8 mouse cellular contexts compared by ENCODE assay signal in the genomic region with DNA sequence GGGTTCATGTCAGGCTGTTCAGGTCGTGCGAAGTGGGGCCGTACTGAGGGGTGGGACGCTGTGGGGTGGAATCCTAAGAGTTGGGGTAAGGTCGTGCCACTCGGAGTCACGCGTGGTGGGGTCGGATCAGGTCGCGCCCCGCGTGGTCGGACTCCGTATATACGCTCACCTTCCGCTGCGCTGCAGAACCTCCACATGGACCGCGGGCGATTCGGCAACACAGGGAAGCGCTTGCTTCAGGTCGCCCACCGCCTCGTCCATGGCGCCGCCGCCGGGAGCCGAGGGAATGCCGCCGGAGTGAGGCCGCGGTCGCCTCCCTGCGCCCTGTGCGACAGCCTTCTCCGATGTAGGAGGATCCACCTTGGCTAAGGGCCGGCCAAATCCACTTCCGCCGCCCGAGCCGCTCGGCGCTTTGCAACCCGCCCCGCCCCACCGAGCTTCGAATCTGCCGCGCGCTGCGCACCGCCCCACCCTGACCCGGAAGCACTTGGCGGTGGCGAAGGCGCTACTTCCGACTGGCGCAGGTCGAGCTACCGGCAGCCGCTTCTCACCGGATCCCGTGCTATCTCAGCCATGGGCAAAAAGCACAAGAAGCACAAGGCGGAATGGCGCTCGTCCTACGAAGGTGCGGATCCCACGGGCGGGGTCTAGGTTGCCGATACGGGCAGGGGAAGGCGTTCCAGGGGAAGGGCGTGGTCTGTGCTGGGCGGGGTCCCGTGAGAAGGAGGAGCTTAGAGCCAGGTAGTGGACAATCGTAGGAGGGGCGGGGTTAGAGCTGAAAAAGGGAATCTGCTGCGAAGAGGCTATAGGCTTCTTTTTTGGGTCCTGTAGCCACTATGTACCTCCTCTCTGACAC. TPM values are rescaled to one million over a fixed set of nuclear protein-coding genes. Genes with fewer than 3 reads are reported as not detected.
DNase-seq lines count a peak whose midpoint lies in the region; ATAC-seq lines count a peak whose summit lies in the region.

A gene (minus strand): TSS at position 464 of the 856 bp plus-strand sequence.
A gene (plus strand): TSS at position 491 of the 856 bp plus-strand sequence.

- peaks cover 44% of the 10 kb centered on the region for H3K36me3 ChIP-seq in hindbrain, embryonic 14.5 days (replicated peaks; ENCODE audit: control insufficient read depth, insufficient read depth)

- H3K27ac ChIP-seq in hindbrain, embryonic 14.5 days = peak within 1 kb of the TSS; percentile 76

- WGBS in hindbrain, embryonic 14.5 days = under 1% methylated on average over 82 of the region's 82 CpGs

- H3K27me3 ChIP-seq in hindbrain, embryonic 14.5 days (ENCODE audit: control insufficient read depth, insufficient read depth, low read length) = no peaks in the 10 kb centered on the region

- peak; percentile 97 for ATAC-seq in hindbrain, embryonic 14.5 days (ENCODE audit: low FRiP score)

- peak within 1 kb of the TSS; percentile 86 for H3K4me2 ChIP-seq in hindbrain, embryonic 14.5 days (replicated peaks)

- DNase-seq in R1 (ENCODE audit: low read depth, low spot score) = peak; percentile 91
- peak; percentile 95 for DNase-seq in cerebellum, postnatal 25 days
- peak; percentile 79 to 81 for DNase-seq in frontal cortex, postnatal 25 days (ENCODE audit: low spot score in 2 of 2)
- peak; percentile 93 for DNase-seq in hindbrain, embryonic 14.5 days (ENCODE audit: low spot score)
- peak; percentile 90 for DNase-seq in layer of hippocampus, postnatal 36 days
- DNase-seq in lung, postnatal 36 days = peak; percentile 91
- DNase-seq in retina, postnatal 1 day = peak; percentile 94
- peak; percentile 87 to 96 for DNase-seq in urinary bladder, adult 18-20 months (ENCODE audit: low spot score in 2 of 2)

- H3K4me1 ChIP-seq in hindbrain, embryonic 14.5 days (replicated peaks; ENCODE audit: control insufficient read depth, insufficient read depth, low read length) = peaks cover 11% of the 10 kb centered on the region

- no peaks in the 10 kb centered on the region for H3K9me3 ChIP-seq in hindbrain, embryonic 14.5 days (ENCODE audit: control insufficient read depth, low read length)

- H3K4me3 ChIP-seq in hindbrain, embryonic 14.5 days (replicated peaks; ENCODE audit: low read length) = peak within 1 kb of the TSS; percentile 53

- peak within 1 kb of the TSS; percentile 59 for H3K9ac ChIP-seq in hindbrain, embryonic 14.5 days

RNA-seq across cellular contexts. Expression of the first gene that starts in this region (rescaled TPM):
- 10.0 and 11.7 TPM in 2 replicates for polyA plus RNA-seq in hindbrain, embryonic 14.5 days (2014; fragmentation: Nextera tagmentation; extraction: Ambion mirVana)
- total RNA-seq in layer of hippocampus, postnatal 36 days (2021) = under 1 TPM; 0.88 to 0.95 TPM

RNA-seq across cellular contexts. Expression of the second gene that starts in this region (rescaled TPM):
- 80.6 and 86.8 TPM in 2 replicates for polyA plus RNA-seq in hindbrain, embryonic 14.5 days (2014; fragmentation: Nextera tagmentation; extraction: Ambion mirVana)
- 100 to 1,000 TPM; 103 to 118 TPM for total RNA-seq in layer of hippocampus, postnatal 36 days (2021)

Comparison
In these comparisons a context has a peak if more than half of its experiments do, and no peak if none do; other contexts are left out.
1. Peak in every context shown above with its lines: DNase-seq, ATAC-seq, H3K4me3 ChIP-seq and H3K27ac ChIP-seq.